Mouse (Mus musculus): ENCODE data around the gene Prkca.

GRCm38 (mm10) chr11:108277096-108277495 is 66.6 kb downstream of the Prkca start:
- TF ChIP-seq POLR2A (IDR thresholded peaks at IDR 0.05; ENCODE audit: borderline replicate concordance, insufficient read depth, low read length), result no peak
- TF ChIP-seq CTCF (IDR thresholded peaks at IDR 0.05; ENCODE audit: borderline replicate concordance, insufficient read depth, low read depth, low read length), result no peak

Data from cerebellum, adult 2 months (tissue).